Mouse (Mus musculus) ES-E14 (cell line): ENCODE data around the gene Tent5a.

Experiments
- CHD2 ChIP-seq: IDR thresholded peaks from 2 replicates; pipeline ENCODE4 v1.6.1; 2014; ENCODE audit warnings: mild to moderate bottlenecking, low read depth, low read length, inconsistent platforms
- HCFC1 ChIP-seq: IDR thresholded peaks from 2 replicates; pipeline ENCODE4 v1.6.1; 2012; ENCODE audit warnings: low read length, inconsistent platforms, borderline replicate concordance; ENCODE audit not compliant: insufficient read depth
- MAFK ChIP-seq: IDR thresholded peaks from 2 replicates; pipeline ENCODE4 v1.6.1; 2014; ENCODE audit warnings: mild to moderate bottlenecking, low read depth, low read length, inconsistent platforms; ENCODE audit not compliant: insufficient read depth
- ZC3H11A ChIP-seq: IDR thresholded peaks from 2 replicates; pipeline ENCODE4 v1.6.1; 2012; ENCODE audit warnings: low read depth, mild to moderate bottlenecking, inconsistent platforms, low read length, borderline replicate concordance
- ZNF384 ChIP-seq: IDR thresholded peaks from 2 replicates; pipeline ENCODE4 v1.6.1; 2012; ENCODE audit warnings: low read depth, low read length, inconsistent platforms

DNA sequence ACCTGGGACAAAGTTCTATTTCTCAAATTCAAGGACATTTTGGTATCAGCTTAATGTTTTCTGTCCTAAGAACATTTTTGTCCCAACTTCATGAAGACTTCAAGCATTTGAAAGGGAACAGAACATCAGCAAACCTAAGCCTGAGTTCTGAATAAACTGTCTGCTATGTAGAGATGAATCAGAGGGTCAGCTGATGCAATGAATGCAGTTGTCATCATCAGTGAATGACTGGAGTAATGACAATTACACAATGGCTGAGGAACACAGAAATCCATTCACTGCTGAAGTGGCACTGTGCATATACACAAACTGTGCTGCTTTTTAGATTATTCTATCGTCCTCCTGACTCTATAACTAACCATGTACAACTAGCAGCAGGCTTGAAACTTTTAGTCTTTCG is 53.0 kb downstream of the Tent5a start:
- no peak for TF ChIP-seq HCFC1
- TF ChIP-seq CHD2 = no peak
- no peak for TF ChIP-seq ZC3H11A
- TF ChIP-seq ZNF384 = no peak
- TF ChIP-seq MAFK = no peak
